Mouse (Mus musculus): ENCODE measurements around the gene Mrps33. TPM values are rescaled to one million over a fixed set of nuclear protein-coding genes. Genes with fewer than 3 reads are reported as not detected.
A peak's percentile ranks its signal among the peaks of the same experiment; 100 is the strongest.

Mrps33 gene
- polyA plus RNA-seq, 1 experiment from 2014 or later: 262 TPM

DNA sequence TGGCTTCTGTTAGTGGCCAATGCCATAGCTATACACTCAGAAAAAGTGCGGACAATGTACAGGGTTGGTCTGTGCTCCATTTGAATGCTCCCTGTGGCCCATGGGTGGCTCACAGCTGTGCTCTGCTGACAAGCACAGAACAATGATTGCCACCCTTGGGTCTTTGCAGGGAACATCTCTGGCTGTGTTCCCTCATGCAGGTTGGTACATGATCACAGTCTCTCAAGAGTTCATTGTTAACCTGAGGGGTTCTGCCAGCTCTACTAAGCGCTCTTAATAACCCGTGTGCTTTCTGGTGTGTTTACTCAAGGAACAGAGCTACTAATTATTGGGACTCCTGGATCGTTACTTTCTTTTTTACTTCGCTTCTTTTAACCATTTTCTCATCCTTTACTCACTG is 24.8 kb downstream of the Mrps33 start:
- no peaks in the 10 kb centered on the region for H3K27me3 ChIP-seq (replicated peaks; ENCODE audit: control insufficient read depth, insufficient read depth, low read length)
- H3K9ac ChIP-seq (ENCODE audit: low read length): no peak overlapping the region
- no peaks in the 10 kb centered on the region for H3K36me3 ChIP-seq (ENCODE audit: control insufficient read depth, insufficient read depth, low read length)
- DNase-seq (ENCODE audit: low spot score) (no peak), ATAC-seq (no peak)
- 0 out of 2 replicates have a peak, but pooled peaks cover 2% of the 10 kb centered on the region for H3K4me1 ChIP-seq (ENCODE audit: control insufficient read depth, insufficient read depth, low read length)
- no peak overlapping the region for H3K4me3 ChIP-seq (ENCODE audit: low read depth, low read length)
- no peak overlapping the region for H3K4me2 ChIP-seq (ENCODE audit: low read length)
- H3K27ac ChIP-seq (ENCODE audit: low read depth, low read length): no peak overlapping the region
- no peaks in the 10 kb centered on the region for H3K9me3 ChIP-seq (replicated peaks; ENCODE audit: control insufficient read depth, low read length)
- 56% methylated on average over 5 of the region's 5 CpGs for WGBS

DNA sequence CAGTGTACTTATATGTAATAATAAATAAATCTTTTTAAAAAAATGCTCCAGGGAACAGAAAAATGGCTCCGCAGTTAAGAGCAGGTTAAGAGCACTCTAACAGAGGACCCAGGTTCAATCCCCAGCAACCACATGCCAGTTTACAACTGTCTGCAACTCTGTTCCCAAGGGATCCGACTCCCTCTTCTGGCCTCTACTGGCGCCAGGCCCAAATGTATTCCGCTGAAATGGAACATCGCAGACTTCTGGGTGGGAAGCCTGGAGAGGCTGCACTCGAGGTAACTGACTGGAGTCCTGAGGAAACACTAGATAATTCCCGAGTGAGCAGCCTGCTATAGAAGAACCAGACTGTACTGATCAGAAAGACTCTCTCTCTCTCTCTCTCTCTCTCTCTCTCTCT is 27.3 kb downstream of the Mrps33 start:
- 67% methylated on average over 7 of the region's 7 CpGs for WGBS
- Histone ChIP-seq H3K4me2 (ENCODE audit: low read length) (no peak overlapping the region), H3K27me3 (replicated peaks; ENCODE audit: control insufficient read depth, insufficient read depth, low read length) (no peaks in the 10 kb centered on the region), H3K36me3 (ENCODE audit: control insufficient read depth, insufficient read depth, low read length) (no peaks in the 10 kb centered on the region), H3K9me3 (replicated peaks; ENCODE audit: control insufficient read depth, low read length) (no peaks in the 10 kb centered on the region), H3K9ac (ENCODE audit: low read length) (no peak overlapping the region), H3K4me1 (ENCODE audit: control insufficient read depth, insufficient read depth, low read length) (0 out of 2 replicates have a peak, but pooled peaks cover 3% of the 10 kb centered on the region), H3K4me3 (ENCODE audit: low read depth, low read length) (no peak overlapping the region), H3K27ac (ENCODE audit: low read depth, low read length) (no peak overlapping the region)
- ATAC-seq (no peak), DNase-seq (ENCODE audit: low spot score) (no peak)

DNA sequence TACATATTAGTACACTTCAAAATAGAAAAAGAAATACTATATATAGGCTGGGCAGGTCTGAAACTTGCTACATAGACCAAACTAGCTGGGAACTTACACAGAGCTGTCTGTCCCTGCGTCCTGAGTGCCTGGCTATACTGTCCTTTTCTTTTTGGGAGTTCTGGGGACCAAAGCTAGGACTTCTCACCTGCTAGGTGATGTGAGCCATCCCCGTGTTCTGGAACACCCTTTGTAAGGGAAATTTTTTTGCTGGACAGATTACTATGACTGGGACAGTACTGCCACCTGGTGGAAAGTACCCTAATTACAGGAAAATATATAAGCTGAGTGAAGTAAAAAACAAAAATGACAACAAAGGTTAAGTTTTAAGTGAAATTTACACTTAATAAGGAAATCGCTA is 28.2 kb downstream of the Mrps33 start:
- Histone ChIP-seq H3K27ac (ENCODE audit: low read depth, low read length) (no peak overlapping the region), H3K4me2 (ENCODE audit: low read length) (no peak overlapping the region), H3K9ac (ENCODE audit: low read length) (no peak overlapping the region), H3K27me3 (replicated peaks; ENCODE audit: control insufficient read depth, insufficient read depth, low read length) (no peaks in the 10 kb centered on the region), H3K4me1 (ENCODE audit: control insufficient read depth, insufficient read depth, low read length) (0 out of 2 replicates have a peak, but pooled peaks cover 3% of the 10 kb centered on the region), H3K9me3 (replicated peaks; ENCODE audit: control insufficient read depth, low read length) (no peaks in the 10 kb centered on the region), H3K4me3 (ENCODE audit: low read depth, low read length) (no peak overlapping the region), H3K36me3 (ENCODE audit: control insufficient read depth, insufficient read depth, low read length) (no peaks in the 10 kb centered on the region)
- DNase-seq (ENCODE audit: low spot score) (peak; percentile 54), ATAC-seq (0 out of 2 replicates have a peak, but pooled peaks have one; percentile 15)
- WGBS: 29% methylated on average over 3 of the region's 3 CpGs

DNA sequence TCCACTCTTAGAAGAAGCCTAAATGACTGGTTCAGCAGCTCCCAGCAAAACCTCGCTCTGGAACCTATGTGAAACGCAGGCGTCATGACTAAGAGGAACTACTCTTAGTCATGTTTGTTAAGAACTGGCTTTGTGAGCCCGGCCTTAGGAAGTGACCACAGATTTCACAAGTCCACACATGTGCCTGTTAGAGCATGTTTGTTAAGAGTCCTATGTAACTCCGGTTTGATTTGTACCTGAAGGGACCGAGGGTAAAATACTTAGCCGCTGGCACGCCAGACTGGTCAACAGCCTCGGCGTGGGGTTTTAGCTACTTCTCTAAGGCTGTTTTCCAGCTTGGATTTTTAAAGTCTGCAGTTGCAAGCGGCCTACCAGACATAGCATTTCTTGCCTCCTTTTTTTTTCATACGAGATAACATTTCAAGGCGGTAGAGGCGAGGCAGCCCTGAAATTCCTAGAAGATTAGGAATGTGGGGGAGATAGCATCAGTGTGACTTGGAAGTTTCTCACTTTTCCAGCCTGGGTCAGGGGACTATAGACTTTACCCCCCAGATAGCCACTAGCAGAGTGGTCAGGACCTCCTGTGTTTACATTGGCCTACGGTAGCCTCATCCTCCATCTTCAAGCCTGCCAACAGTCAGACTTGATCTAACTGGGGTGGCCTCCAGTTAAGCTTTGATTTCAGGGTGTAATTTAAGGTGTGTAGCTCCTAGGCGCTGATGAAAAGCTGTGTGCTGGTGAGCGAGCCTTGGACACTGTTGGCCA is 28.8 kb downstream of the Mrps33 start:
- ATAC-seq (no peak), DNase-seq (ENCODE audit: low spot score) (no peak)
- 72% methylated on average over 17 of the region's 17 CpGs for WGBS
- no peak overlapping the region for H3K27ac ChIP-seq (ENCODE audit: low read depth, low read length)
- peak overlapping the region; percentile 33; the same call in 1 of the 2 replicates for H3K4me2 ChIP-seq (ENCODE audit: low read length)
- H3K36me3 ChIP-seq (ENCODE audit: control insufficient read depth, insufficient read depth, low read length): no peaks in the 10 kb centered on the region
- no peak overlapping the region for H3K9ac ChIP-seq (ENCODE audit: low read length)
- H3K4me3 ChIP-seq (ENCODE audit: low read depth, low read length): no peak overlapping the region
- no peaks in the 10 kb centered on the region for H3K9me3 ChIP-seq (replicated peaks; ENCODE audit: control insufficient read depth, low read length)
- 0 out of 2 replicates have a peak, but pooled peaks cover 3% of the 10 kb centered on the region for H3K4me1 ChIP-seq (ENCODE audit: control insufficient read depth, insufficient read depth, low read length)
- H3K27me3 ChIP-seq (replicated peaks; ENCODE audit: control insufficient read depth, insufficient read depth, low read length): no peaks in the 10 kb centered on the region

DNA sequence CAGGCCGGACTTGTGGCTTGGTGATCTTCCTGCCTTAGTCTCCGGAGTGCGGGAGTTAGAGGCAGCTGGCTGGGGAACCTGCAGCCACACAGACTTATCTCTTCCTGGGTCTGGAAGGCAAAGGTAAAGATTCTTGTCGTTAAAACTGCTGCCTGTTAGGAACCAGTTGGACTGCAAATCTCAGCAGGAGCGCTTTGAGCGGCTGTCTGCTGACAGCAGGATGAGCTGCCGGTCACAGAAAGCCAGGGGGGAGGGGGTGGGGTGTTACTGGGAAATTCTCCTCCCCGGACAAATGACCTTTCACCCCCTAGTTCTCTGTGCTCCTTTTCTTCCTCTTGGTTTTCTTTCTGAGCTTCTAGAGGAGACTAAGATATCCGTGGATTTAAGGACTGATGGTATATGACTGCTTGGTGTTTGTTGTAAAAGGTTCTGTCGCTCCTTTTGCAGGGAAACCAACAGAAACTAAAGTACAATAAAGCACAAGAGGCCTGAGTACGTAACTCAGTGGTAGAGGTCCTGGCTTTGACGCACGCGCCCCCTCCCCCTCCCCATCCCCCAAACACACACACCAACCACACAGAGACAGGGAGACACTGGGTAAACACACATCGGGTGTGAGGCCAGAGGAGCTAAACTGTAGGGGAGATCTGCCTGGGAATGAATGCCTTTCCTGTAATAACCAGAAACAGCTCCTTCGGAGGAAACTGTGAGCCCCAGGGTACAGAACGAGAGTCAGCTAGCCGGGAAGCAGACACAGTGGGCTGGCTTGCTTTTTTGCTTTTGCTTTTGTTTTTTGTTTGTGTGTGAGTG is 29.7 kb downstream of the Mrps33 start:
- Histone ChIP-seq H3K36me3 (ENCODE audit: control insufficient read depth, insufficient read depth, low read length) (no peaks in the 10 kb centered on the region), H3K9me3 (replicated peaks; ENCODE audit: control insufficient read depth, low read length) (no peaks in the 10 kb centered on the region), H3K4me1 (ENCODE audit: control insufficient read depth, insufficient read depth, low read length) (0 out of 2 replicates have a peak, but pooled peaks cover 3% of the 10 kb centered on the region), H3K4me3 (ENCODE audit: low read depth, low read length) (0 out of 2 replicates have a peak overlapping the region, but pooled peaks have one; percentile 1), H3K27me3 (replicated peaks; ENCODE audit: control insufficient read depth, insufficient read depth, low read length) (no peaks in the 10 kb centered on the region), H3K27ac (ENCODE audit: low read depth, low read length) (no peak overlapping the region), H3K4me2 (ENCODE audit: low read length) (peak overlapping the region; percentile 33), H3K9ac (ENCODE audit: low read length) (peak overlapping the region; percentile 18; the same call in 1 of the 2 replicates)
- peak; percentile 32 for DNase-seq (ENCODE audit: low spot score)
- 5% methylated on average over 18 of the region's 18 CpGs for WGBS
- no peak for ATAC-seq

DNA sequence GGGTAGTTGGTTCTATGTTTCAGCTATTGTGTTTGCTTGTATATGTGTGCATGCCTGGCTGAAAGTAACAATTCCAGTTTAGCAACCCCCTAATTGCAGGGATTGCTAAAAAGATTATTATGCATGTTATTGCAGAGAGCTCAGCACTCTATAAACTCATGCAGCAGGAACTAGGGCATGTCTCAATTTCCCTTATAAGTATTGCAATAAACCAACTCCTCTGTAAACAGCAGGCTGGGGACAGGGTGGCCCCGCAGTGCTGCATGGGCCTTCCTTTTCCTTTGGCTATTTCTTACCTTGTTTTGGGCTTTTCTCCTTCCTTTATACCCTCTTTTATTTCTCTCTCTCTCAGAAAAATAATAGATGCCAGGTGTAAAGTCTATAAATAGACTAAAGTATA is 32.3 kb downstream of the Mrps33 start:
- no peaks in the 10 kb centered on the region for H3K9me3 ChIP-seq (replicated peaks; ENCODE audit: control insufficient read depth, low read length)
- H3K27ac ChIP-seq (ENCODE audit: low read depth, low read length): no peak overlapping the region
- H3K4me1 ChIP-seq (ENCODE audit: control insufficient read depth, insufficient read depth, low read length): 0 out of 2 replicates have a peak, but pooled peaks cover 3% of the 10 kb centered on the region
- no peak overlapping the region for H3K9ac ChIP-seq (ENCODE audit: low read length)
- no peak overlapping the region for H3K4me2 ChIP-seq (ENCODE audit: low read length)
- H3K27me3 ChIP-seq (replicated peaks; ENCODE audit: control insufficient read depth, insufficient read depth, low read length): no peaks in the 10 kb centered on the region
- no peak overlapping the region for H3K4me3 ChIP-seq (ENCODE audit: low read depth, low read length)
- DNase-seq (ENCODE audit: low spot score) (no peak), ATAC-seq (no peak)
- WGBS: 76% methylated on average over 1 of the region's 1 CpGs
- no peaks in the 10 kb centered on the region for H3K36me3 ChIP-seq (ENCODE audit: control insufficient read depth, insufficient read depth, low read length)

DNA sequence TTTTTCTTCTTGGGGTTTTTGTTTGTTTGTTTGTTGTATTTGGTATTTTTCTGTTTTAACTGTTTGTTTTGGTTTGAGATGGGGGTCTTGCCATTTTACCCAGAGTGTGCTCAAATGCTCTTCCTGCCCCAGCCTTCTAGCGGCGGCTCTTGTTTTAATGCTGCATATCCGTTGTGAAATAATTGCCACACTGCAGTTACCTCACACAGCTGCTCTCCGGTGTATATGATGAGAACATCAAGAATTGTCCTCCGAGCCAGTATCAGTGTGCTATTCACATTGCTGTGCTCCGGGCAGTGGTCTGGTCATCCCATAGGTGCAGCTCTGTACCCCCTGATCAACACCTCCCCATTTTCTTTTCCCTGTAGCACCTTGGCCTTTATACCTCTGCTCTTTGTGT is 34.5 kb downstream of the Mrps33 start:
- WGBS: 94% methylated on average over 6 of the region's 6 CpGs
- no peak overlapping the region for H3K9ac ChIP-seq (ENCODE audit: low read length)
- H3K4me3 ChIP-seq (ENCODE audit: low read depth, low read length): no peak overlapping the region
- no peaks in the 10 kb centered on the region for H3K9me3 ChIP-seq (replicated peaks; ENCODE audit: control insufficient read depth, low read length)
- no peak overlapping the region for H3K4me2 ChIP-seq (ENCODE audit: low read length)
- H3K4me1 ChIP-seq (ENCODE audit: control insufficient read depth, insufficient read depth, low read length): 0 out of 2 replicates have a peak, but pooled peaks cover 3% of the 10 kb centered on the region
- no peak overlapping the region for H3K27ac ChIP-seq (ENCODE audit: low read depth, low read length)
- H3K36me3 ChIP-seq (ENCODE audit: control insufficient read depth, insufficient read depth, low read length): no peaks in the 10 kb centered on the region
- DNase-seq (ENCODE audit: low spot score): no peak
- no peak for ATAC-seq
- H3K27me3 ChIP-seq (replicated peaks; ENCODE audit: control insufficient read depth, insufficient read depth, low read length): no peaks in the 10 kb centered on the region

DNA sequence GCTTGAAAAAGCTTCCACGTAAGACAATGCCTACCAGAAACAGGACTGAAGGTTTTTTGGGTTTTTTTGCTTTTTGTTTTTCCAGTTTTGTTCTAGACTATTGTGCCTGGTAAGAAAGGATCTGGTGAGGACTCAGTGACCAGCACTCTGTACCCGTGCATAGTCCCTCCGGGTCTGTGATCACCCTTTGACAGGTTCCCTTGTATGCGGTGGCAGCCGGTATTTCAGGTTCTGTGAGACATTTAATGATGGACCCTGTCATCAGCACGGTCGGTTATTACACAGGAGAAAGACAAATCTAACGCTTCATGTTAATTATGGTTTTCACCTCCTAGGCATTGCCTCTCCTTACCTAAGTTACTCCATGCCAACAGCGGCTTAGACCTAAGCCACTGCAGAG is 35.8 kb downstream of the Mrps33 start:
- Histone ChIP-seq H3K36me3 (ENCODE audit: control insufficient read depth, insufficient read depth, low read length) (no peaks in the 10 kb centered on the region), H3K4me2 (ENCODE audit: low read length) (no peak overlapping the region), H3K9ac (ENCODE audit: low read length) (no peak overlapping the region), H3K27ac (ENCODE audit: low read depth, low read length) (no peak overlapping the region), H3K27me3 (replicated peaks; ENCODE audit: control insufficient read depth, insufficient read depth, low read length) (no peaks in the 10 kb centered on the region), H3K9me3 (replicated peaks; ENCODE audit: control insufficient read depth, low read length) (no peaks in the 10 kb centered on the region), H3K4me3 (ENCODE audit: low read depth, low read length) (no peak overlapping the region), H3K4me1 (ENCODE audit: control insufficient read depth, insufficient read depth, low read length) (no peaks in the 10 kb centered on the region)
- 90% methylated on average over 9 of the region's 9 CpGs for WGBS
- ATAC-seq (no peak), DNase-seq (ENCODE audit: low spot score) (no peak)

Measured in forebrain, embryonic 14.5 days (tissue).